Mouse (Mus musculus): ENCODE results near the gene Cuedc2.

- TF ChIP-seq POLR2A (IDR thresholded peaks at IDR 0.05; ENCODE audit: low read depth, low read length): no peak
- TF ChIP-seq CTCF (conservative IDR thresholded peaks at IDR 0.05; ENCODE audit: insufficient read depth, insufficient read length, low read depth, low read length): no peak
Measured at GRCm38 (mm10) chr19:46363294-46364009, 24.9 kb upstream of the Cuedc2 start.

All from kidney, adult 2 months (tissue).